Mouse (Mus musculus) G1E (cell line): ENCODE results near the gene Atp5j2. TPM values are rescaled to one million over a fixed set of nuclear protein-coding genes. Genes with fewer than 3 reads are reported as not detected.
A peak's percentile ranks its signal among the peaks of the same experiment; 100 is the strongest.

Experiments used
- ATAC-seq: 2 replicates; pipeline ENCODE4 v1.8.0; 2016; ENCODE audit warnings: mild to moderate bottlenecking; ENCODE audit not compliant: insufficient number of reproducible peaks, poor library complexity, low FRiP score, severe bottlenecking; ENCODE audit errors: extremely low read depth
- DNase-seq: peaks from one replicate; pipeline ENCODE4 v3.0.0; 2012; ENCODE audit warnings: low spot score
- H3K27me3 ChIP-seq: 2 replicates; pipeline ENCODE4 v1.6.1; 2012; ENCODE audit warnings: mild to moderate bottlenecking, low read length, inconsistent platforms; ENCODE audit not compliant: insufficient read depth
- H3K36me3 ChIP-seq: replicated peaks from 2 replicates; pipeline ENCODE3; 2012; ENCODE audit warnings: mild to moderate bottlenecking, inconsistent platforms
- H3K4me1 ChIP-seq: 2 replicates; pipeline ENCODE4 v1.6.1; 2012; ENCODE audit warnings: low read depth, low read length, inconsistent platforms, mixed read lengths; ENCODE audit not compliant: insufficient read depth
- H3K4me3 ChIP-seq: 2 replicates; pipeline ENCODE4 v1.5.1; 2012; ENCODE audit warnings: low read depth, mild to moderate bottlenecking, inconsistent platforms, low read length, moderate library complexity, mixed read lengths
- H3K9me3 ChIP-seq: replicated peaks from 2 replicates; pipeline ENCODE4 v1.6.1; 2012; ENCODE audit warnings: inconsistent platforms
- CTCF ChIP-seq: IDR thresholded peaks from 2 replicates; pipeline ENCODE4 v1.5.1; 2012; ENCODE audit warnings: low read depth, low read length, inconsistent platforms, mixed read lengths
- GATA1 ChIP-seq: IDR thresholded peaks from 2 replicates; pipeline ENCODE4 v1.6.1; 2012; ENCODE audit warnings: borderline replicate concordance, low read length, inconsistent platforms, mixed read lengths
- GATA2 ChIP-seq: IDR thresholded peaks from 2 replicates; pipeline ENCODE4 v1.6.1; 2012; ENCODE audit warnings: low read depth, low read length, inconsistent platforms, borderline replicate concordance
- POLR2AphosphoS5 ChIP-seq: IDR thresholded peaks from 2 replicates; pipeline ENCODE4 v1.6.1; 2012; ENCODE audit warnings: low read depth, low read length, inconsistent platforms; ENCODE audit not compliant: insufficient replicate concordance
- TAL1 ChIP-seq: conservative IDR thresholded peaks from 2 replicates; pipeline ENCODE4 v1.6.1; 2012; ENCODE audit warnings: low read depth, low read length, inconsistent platforms, mixed read lengths
- polyA plus RNA-seq: library from polyadenylated mRNA; stranded (reverse); fragments of >175 nt; gene quantifications from 2 replicates; pipeline ENCODE4 v1.2.3, GENCODE M21; 2012
- total RNA-seq, 2 experiments: library from RNA; stranded (forward) in 1 of 2; stranded (reverse) in 1 of 2; fragments of 200-1000 nt in 1 of 2; fragments of >200 nt in 1 of 2; fragmentation: Nextera tagmentation in 1 of 2; gene quantifications; 2 replicates each; pipeline ENCODE4 v1.2.3; 2014 to 2017

Gene Atp5j2
- total and polyA plus RNA-seq, 3 experiments: 61.1 to 304 (median 170) TPM

DNA sequence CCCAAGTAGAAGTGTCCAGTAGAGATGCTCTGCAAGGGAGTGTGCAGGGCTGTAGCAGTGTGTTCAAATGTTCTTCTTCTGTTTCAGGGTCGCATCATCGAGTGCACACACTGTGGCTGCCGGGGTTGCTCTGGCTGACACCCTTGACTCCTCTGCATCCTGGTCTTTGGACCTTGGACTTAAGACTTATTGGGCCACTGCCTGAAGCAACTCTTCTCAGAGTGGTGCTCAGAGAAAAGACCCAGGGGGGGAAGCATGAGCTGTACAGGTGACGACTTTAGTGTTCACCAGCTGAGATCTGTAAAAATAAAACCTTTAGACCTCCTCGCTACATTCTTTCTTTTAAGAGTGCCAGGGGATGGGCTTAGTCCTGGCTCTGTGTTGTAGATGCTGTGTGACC lies 44.1 kb downstream of the Atp5j2 start:
- H3K9me3 ChIP-seq: no peaks in the 10 kb centered on the region
- H3K27me3 ChIP-seq: no peaks in the 10 kb centered on the region
- H3K36me3 ChIP-seq: peaks cover 100% of the 10 kb centered on the region
- ATAC-seq (no peak), DNase-seq (no peak)
- TF ChIP-seq CTCF (no peak), GATA1 (no peak), TAL1 (no peak), GATA2 (no peak), POLR2AphosphoS5 (no peak)
- no peak overlapping the region for H3K4me3 ChIP-seq
- H3K4me1 ChIP-seq: peaks cover 27% of the 10 kb centered on the region

DNA sequence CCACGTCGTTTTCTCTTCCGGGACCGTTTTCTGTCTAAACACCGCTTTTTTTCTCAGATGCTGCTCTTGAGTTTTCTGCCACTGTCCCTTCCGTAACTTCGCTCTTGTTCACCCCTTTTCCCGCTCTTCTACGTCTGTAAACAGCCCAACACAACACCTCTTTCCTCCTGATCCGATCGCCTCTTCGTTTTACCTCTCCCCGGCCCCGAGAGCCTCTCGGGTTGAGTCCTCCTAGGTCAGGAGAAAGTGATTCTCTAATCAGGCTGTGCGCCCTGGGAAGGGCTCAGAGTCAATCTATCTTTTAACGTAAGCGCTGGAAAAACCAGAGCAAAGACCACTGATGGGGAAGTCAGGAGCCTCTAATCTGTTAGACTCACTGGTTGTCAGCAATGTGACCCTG lies 51.3 kb downstream of the Atp5j2 start:
- DNase-seq (no peak), ATAC-seq (no peak)
- TF ChIP-seq TAL1: no peak
- no peak for TF ChIP-seq POLR2AphosphoS5
- no peak for TF ChIP-seq CTCF
- no peak for TF ChIP-seq GATA2
- TF ChIP-seq GATA1: no peak
- no peaks in the 10 kb centered on the region for H3K27me3 ChIP-seq
- peaks cover 46% of the 10 kb centered on the region for H3K4me1 ChIP-seq
- H3K4me3 ChIP-seq: peak overlapping the region; percentile 85
- H3K36me3 ChIP-seq: peaks cover 69% of the 10 kb centered on the region
- H3K9me3 ChIP-seq: no peaks in the 10 kb centered on the region

DNA sequence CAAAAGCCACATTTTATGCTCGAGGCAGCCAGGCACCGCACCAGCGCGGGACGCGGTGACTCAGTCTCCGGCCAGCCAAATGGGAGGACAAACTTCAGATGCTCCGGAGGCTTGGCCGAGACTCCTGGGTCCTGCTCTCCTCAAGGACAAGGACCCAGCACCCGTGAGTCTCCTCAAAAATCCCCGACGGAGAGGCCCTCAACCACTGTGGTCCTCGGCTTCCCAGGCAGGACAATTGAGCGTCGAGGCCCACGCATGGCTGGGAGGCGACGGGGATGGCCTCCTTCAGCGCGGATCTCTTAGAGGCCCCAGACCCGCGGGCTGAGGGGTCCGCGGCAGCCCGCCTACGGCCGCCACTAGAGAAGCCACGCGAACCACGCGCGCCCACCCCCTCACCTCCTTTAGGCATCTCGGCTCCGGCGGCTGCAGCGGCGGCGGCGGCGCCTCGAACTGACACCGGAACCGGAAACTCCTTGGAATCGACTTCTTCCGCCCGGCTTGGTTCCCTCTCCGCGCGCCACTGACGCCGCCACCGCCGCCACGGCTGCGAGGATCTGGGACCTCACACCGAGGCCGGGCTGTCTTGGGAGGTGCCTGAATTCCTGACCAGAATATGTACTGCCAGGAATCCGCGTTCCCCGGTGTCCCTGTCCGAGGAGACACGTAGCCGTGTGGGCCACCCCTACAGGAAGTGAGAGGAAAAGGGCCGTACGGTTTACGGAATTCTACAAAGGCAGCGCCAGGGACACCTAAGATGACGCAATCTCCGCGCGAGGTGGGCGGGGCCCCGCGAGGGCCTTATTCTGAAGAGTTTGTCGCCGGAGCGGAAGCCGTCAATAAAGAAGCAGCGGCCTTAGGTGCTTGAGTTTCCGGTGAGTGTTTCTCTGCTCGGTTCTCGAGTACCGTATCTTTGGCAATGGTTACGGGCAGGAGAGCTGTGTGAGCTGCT lies 52.0 kb downstream of the Atp5j2 start, which contains the start of the genes Pdap1 and Bud31:
Gene Pdap1 (minus strand): TSS at position 668 of the 949 bp plus-strand sequence.
Gene Bud31 (plus strand): TSS at position 792 of the 949 bp plus-strand sequence.
- peak; percentile 85 for DNase-seq
- TF ChIP-seq GATA2 (no peak), GATA1 (no peak), POLR2AphosphoS5 (no peak), CTCF (no peak), TAL1 (no peak)
- H3K27me3 ChIP-seq: no peaks in the 10 kb centered on the region
- peaks cover 46% of the 10 kb centered on the region for H3K4me1 ChIP-seq
- H3K4me3 ChIP-seq: peak within 1 kb of the TSS; percentile 85
- peak; percentile 71 for ATAC-seq
- peaks cover 69% of the 10 kb centered on the region for H3K36me3 ChIP-seq
- no peaks in the 10 kb centered on the region for H3K9me3 ChIP-seq

DNA sequence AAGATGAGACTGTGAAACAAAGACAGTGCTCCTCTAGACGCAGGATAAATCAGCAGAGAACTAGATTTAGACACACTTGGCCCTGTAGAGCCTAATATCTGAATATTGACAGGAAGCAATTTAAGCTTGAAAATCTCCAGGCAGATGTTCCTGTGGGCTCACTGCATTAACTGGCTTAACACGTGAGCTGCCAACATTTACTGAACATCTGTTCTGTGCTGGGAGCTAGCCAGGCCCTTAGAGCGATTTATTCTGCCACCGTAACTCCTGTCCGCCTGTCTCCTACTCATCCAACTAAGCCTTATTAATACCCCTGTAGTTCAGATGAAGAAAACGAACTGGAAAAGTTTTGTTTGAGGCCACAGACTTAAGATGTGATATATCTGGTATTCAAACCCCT lies 53.0 kb downstream of the Atp5j2 start:
- no peak for TF ChIP-seq POLR2AphosphoS5
- no peak for TF ChIP-seq CTCF
- no peak for TF ChIP-seq GATA1
- no peak for TF ChIP-seq TAL1
- TF ChIP-seq GATA2: no peak
- ATAC-seq (no peak), DNase-seq (no peak)
- Histone ChIP-seq H3K9me3 (no peaks in the 10 kb centered on the region), H3K27me3 (no peaks in the 10 kb centered on the region), H3K36me3 (peaks cover 69% of the 10 kb centered on the region), H3K4me3 (peak overlapping the region; percentile 85), H3K4me1 (peaks cover 47% of the 10 kb centered on the region)

Other genes with a start within 250 kb of the Atp5j2 start
- 1.3 and 1.7 TPM in 2 replicates for gene Smurf1, start 226.2 kb downstream of the Atp5j2 start, total RNA-seq (2014; fragmentation: Nextera tagmentation)
- 1.9 and 4.1 TPM in 2 replicates for gene Smurf1, start 226.2 kb downstream of the Atp5j2 start, total RNA-seq (2017)
- 2.0 and 2.1 TPM in 2 replicates for gene Smurf1, start 226.2 kb downstream of the Atp5j2 start, polyA plus RNA-seq
- not detected in 2 replicates for gene Gm4871, start 159.3 kb downstream of the Atp5j2 start, total RNA-seq (2014; fragmentation: Nextera tagmentation)
- not detected in 2 replicates for gene Gm4871, start 159.3 kb downstream of the Atp5j2 start, total RNA-seq (2017)
- not detected in 2 replicates for gene Gm4871, start 159.3 kb downstream of the Atp5j2 start, polyA plus RNA-seq
- gene 1700018F24Rik, start 149.1 kb downstream of the Atp5j2 start, total RNA-seq (2014; fragmentation: Nextera tagmentation): not detected in 2 replicates
- gene 1700018F24Rik, start 149.1 kb downstream of the Atp5j2 start, total RNA-seq (2017): not detected in 2 replicates
- gene 1700018F24Rik, start 149.1 kb downstream of the Atp5j2 start, polyA plus RNA-seq: not detected in 2 replicates
- gene Arpc1a, start 108.2 kb downstream of the Atp5j2 start, total RNA-seq (2014; fragmentation: Nextera tagmentation): 77.0 and 85.3 TPM in 2 replicates
- gene Arpc1a, start 108.2 kb downstream of the Atp5j2 start, total RNA-seq (2017): 125 and 169 TPM in 2 replicates
- 56.4 and 58.6 TPM in 2 replicates for gene Arpc1a, start 108.2 kb downstream of the Atp5j2 start, polyA plus RNA-seq
- gene Kpna7, start 108.0 kb downstream of the Atp5j2 start, total RNA-seq (2014; fragmentation: Nextera tagmentation): not detected in 2 replicates
- gene Kpna7, start 108.0 kb downstream of the Atp5j2 start, total RNA-seq (2017): not detected in 2 replicates
- gene Kpna7, start 108.0 kb downstream of the Atp5j2 start, polyA plus RNA-seq: not detected in 2 replicates
- 226 and 347 TPM in 2 replicates for gene Arpc1b, start 77.8 kb downstream of the Atp5j2 start, total RNA-seq (2014; fragmentation: Nextera tagmentation)
- 230 and 290 TPM in 2 replicates for gene Arpc1b, start 77.8 kb downstream of the Atp5j2 start, total RNA-seq (2017)
- 2,252 and 2,780 TPM in 2 replicates for gene Arpc1b, start 77.8 kb downstream of the Atp5j2 start, polyA plus RNA-seq
- gene Pdap1, start 51.8 kb downstream of the Atp5j2 start, total RNA-seq (2014; fragmentation: Nextera tagmentation): 95.0 and 112 TPM in 2 replicates
- 72.7 and 82.5 TPM in 2 replicates for gene Pdap1, start 51.8 kb downstream of the Atp5j2 start, total RNA-seq (2017)
- 173 and 217 TPM in 2 replicates for gene Pdap1, start 51.8 kb downstream of the Atp5j2 start, polyA plus RNA-seq
- gene Bud31, start 51.7 kb downstream of the Atp5j2 start, total RNA-seq (2014; fragmentation: Nextera tagmentation): 116 and 155 TPM in 2 replicates
- gene Bud31, start 51.7 kb downstream of the Atp5j2 start, total RNA-seq (2017): 287 and 292 TPM in 2 replicates
- gene Bud31, start 51.7 kb downstream of the Atp5j2 start, polyA plus RNA-seq: 5.7 and 8.7 TPM in 2 replicates
- 8.2 and 16.4 TPM in 2 replicates for gene Ptcd1, start 25.0 kb downstream of the Atp5j2 start, total RNA-seq (2014; fragmentation: Nextera tagmentation)
- 10.9 and 12.1 TPM in 2 replicates for gene Ptcd1, start 25.0 kb downstream of the Atp5j2 start, total RNA-seq (2017)
- 17.1 and 18.4 TPM in 2 replicates for gene Ptcd1, start 25.0 kb downstream of the Atp5j2 start, polyA plus RNA-seq
- 44.3 and 55.4 TPM in 2 replicates for gene Cpsf4, start 24.8 kb downstream of the Atp5j2 start, total RNA-seq (2014; fragmentation: Nextera tagmentation)
- 67.6 and 71.2 TPM in 2 replicates for gene Cpsf4, start 24.8 kb downstream of the Atp5j2 start, total RNA-seq (2017)
- 89.8 and 90.0 TPM in 2 replicates for gene Cpsf4, start 24.8 kb downstream of the Atp5j2 start, polyA plus RNA-seq
- gene Zkscan14, start 9.8 kb upstream of the Atp5j2 start, total RNA-seq (2014; fragmentation: Nextera tagmentation): 9.6 and 9.9 TPM in 2 replicates
- 21.3 and 22.2 TPM in 2 replicates for gene Zkscan14, start 9.8 kb upstream of the Atp5j2 start, total RNA-seq (2017)
- 2.9 and 3.6 TPM in 2 replicates for gene Zkscan14, start 9.8 kb upstream of the Atp5j2 start, polyA plus RNA-seq
- 13.7 and 14.6 TPM in 2 replicates for gene Zkscan5, start 12.5 kb upstream of the Atp5j2 start, total RNA-seq (2014; fragmentation: Nextera tagmentation)
- 9.2 and 10.4 TPM in 2 replicates for gene Zkscan5, start 12.5 kb upstream of the Atp5j2 start, total RNA-seq (2017)
- gene Zkscan5, start 12.5 kb upstream of the Atp5j2 start, polyA plus RNA-seq: 1.3 and 2.8 TPM in 2 replicates
- gene Zfp655, start 39.7 kb upstream of the Atp5j2 start, total RNA-seq (2014; fragmentation: Nextera tagmentation): 124 and 145 TPM in 2 replicates
- gene Zfp655, start 39.7 kb upstream of the Atp5j2 start, total RNA-seq (2017): 92.8 and 101 TPM in 2 replicates
- gene Zfp655, start 39.7 kb upstream of the Atp5j2 start, polyA plus RNA-seq: 25.1 and 32.6 TPM in 2 replicates
- 23.7 and 33.2 TPM in 2 replicates for gene Zscan25, start 88.4 kb upstream of the Atp5j2 start, total RNA-seq (2014; fragmentation: Nextera tagmentation)
- gene Zscan25, start 88.4 kb upstream of the Atp5j2 start, total RNA-seq (2017): 9.2 and 10.0 TPM in 2 replicates
- 34.7 and 44.8 TPM in 2 replicates for gene Zscan25, start 88.4 kb upstream of the Atp5j2 start, polyA plus RNA-seq
- gene Cyp3a57, start 153.2 kb upstream of the Atp5j2 start, total RNA-seq (2014; fragmentation: Nextera tagmentation): not detected in 2 replicates
- gene Cyp3a57, start 153.2 kb upstream of the Atp5j2 start, total RNA-seq (2017): 0.23 TPM in 1 of 2 replicates, not detected in the other
- gene Cyp3a57, start 153.2 kb upstream of the Atp5j2 start, polyA plus RNA-seq: not detected in 2 replicates